Mouse (Mus musculus) spleen, adult 2 months (tissue): Measurements from ENCODE around the gene Ice1.

Source experiments
- CTCF ChIP-seq: fragments of 200-500 bp; IDR thresholded peaks from 2 replicates; pipeline ENCODE4 v1.5.1; 2011; ENCODE audit warnings: mild to moderate bottlenecking, inconsistent platforms; ENCODE audit not compliant: insufficient read depth, insufficient read length, insufficient replicate concordance; ENCODE audit errors: extremely low read depth
- POLR2A ChIP-seq: fragments of 200-500 bp; IDR thresholded peaks from 2 replicates; pipeline ENCODE4 v1.6.1; 2011; ENCODE audit warnings: low read depth, low read length, inconsistent platforms

DNA sequence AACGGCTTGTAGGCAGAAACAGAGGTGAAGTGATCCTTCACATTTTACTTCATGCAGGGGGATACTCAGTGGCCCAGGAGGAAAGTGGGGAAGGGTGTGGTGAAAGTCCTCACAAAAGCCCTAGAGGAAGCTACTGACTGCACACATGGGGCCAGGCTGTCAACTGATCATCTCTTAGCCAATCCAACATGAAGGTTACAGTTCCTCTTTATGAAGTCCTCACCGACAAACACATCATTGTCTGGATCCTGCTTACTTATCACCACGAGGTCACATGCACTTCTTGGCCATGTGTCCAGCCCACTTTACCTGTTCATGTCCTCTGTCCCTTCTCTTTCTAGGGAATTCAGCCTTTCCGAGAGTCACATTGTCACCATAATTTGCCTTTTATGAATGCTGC, 22.3 kb upstream of the Ice1 start:
- TF ChIP-seq POLR2A (no peak), CTCF (no peak)
